Mouse (Mus musculus): Measurements from ENCODE around the gene Arv1. TPM values are rescaled to one million over a fixed set of nuclear protein-coding genes. Genes with fewer than 3 reads are reported as not detected.

Arv1 gene
- polyA plus RNA-seq, 1 experiment from 2014 or later: 19.6 TPM

DNA sequence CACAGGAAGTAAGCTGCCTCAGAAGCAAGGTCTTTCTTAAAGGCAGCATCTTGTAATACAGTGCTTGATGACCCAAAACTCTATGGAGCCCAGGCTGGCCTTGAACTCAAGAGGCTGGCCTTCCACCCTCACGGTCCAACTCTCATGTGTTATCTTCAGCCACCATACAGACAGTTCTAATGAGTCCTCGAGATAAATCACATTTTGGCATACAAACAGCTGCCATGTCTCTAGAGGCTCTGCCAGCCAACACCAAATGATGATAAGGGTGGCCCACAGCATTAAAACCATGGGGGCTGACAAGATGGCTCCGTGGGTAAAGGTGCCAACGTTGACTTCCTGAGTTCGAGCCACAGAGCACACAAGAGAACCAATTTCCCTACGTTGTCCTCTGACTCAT is 8.7 kb upstream of the Arv1 start:
- no peaks in the 10 kb centered on the region for H3K9me3 ChIP-seq (ENCODE audit: control insufficient read depth, low read length)
- no peak overlapping the region for H3K27ac ChIP-seq (ENCODE audit: low read length)
- ATAC-seq (ENCODE audit: low read depth): no peak
- 85% methylated on average over 6 of the region's 6 CpGs for WGBS
- no peaks in the 10 kb centered on the region for H3K27me3 ChIP-seq (ENCODE audit: control insufficient read depth, insufficient read depth, low read depth, low read length)
- H3K4me1 ChIP-seq (replicated peaks; ENCODE audit: control insufficient read depth, insufficient read depth, low read length): no peaks in the 10 kb centered on the region
- H3K4me2 ChIP-seq (ENCODE audit: low read depth, low read length): no peak overlapping the region
- no peak overlapping the region for H3K4me3 ChIP-seq (ENCODE audit: low read length)
- H3K36me3 ChIP-seq (ENCODE audit: control insufficient read depth, insufficient read depth, low read length): peaks cover 28% of the 10 kb centered on the region
- H3K9ac ChIP-seq (ENCODE audit: low read length): no peak overlapping the region

DNA sequence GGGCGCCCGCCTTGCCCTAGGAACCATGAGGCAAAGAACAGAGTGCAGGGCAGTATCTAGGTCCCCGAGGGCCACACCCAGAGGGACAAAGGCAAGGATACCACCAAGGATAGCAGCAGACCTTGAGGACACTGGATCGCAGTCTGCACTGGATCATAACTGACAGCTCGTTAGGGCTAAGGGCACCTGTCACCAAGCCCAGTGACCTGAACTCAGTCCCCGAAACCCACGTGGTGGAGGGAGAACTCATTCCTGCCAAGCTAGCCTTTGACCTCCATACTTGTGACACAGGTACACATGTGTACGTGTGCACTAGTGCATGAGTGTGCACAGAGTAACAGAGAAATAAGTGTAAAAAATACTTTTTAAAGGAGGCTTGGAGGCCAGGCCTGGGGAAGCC is 6.2 kb upstream of the Arv1 start:
- H3K36me3 ChIP-seq (ENCODE audit: control insufficient read depth, insufficient read depth, low read length): peaks cover 16% of the 10 kb centered on the region
- ATAC-seq (ENCODE audit: low read depth): no peak
- no peak overlapping the region for H3K4me2 ChIP-seq (ENCODE audit: low read depth, low read length)
- 80% methylated on average over 8 of the region's 8 CpGs for WGBS
- peaks cover 2% of the 10 kb centered on the region for H3K4me1 ChIP-seq (replicated peaks; ENCODE audit: control insufficient read depth, insufficient read depth, low read length)
- no peak overlapping the region for H3K4me3 ChIP-seq (ENCODE audit: low read length)
- H3K27me3 ChIP-seq (ENCODE audit: control insufficient read depth, insufficient read depth, low read depth, low read length): no peaks in the 10 kb centered on the region
- no peak overlapping the region for H3K27ac ChIP-seq (ENCODE audit: low read length)
- H3K9ac ChIP-seq (ENCODE audit: low read length): no peak overlapping the region
- no peaks in the 10 kb centered on the region for H3K9me3 ChIP-seq (ENCODE audit: control insufficient read depth, low read length)

DNA sequence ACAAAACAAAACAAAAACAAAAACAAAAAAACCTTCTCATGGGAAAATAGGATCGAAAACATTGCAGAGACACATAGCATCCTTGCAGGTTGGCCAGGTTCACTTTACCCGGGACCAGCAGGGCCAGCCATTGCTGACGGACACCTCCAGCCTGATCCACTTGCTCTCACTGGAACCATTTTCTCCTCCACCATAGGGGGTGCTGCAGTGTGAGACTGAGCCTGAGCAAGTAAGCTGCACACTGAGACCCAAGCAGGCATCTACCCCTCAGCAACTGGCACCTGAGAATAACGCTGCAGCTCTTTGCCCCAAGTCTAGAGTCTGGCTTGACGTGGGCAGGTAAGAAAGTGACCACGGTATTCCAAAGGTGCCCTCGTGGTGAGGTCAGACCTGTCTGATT is 1.8 kb upstream of the Arv1 start:
- H3K9ac ChIP-seq (ENCODE audit: low read length): no peak overlapping the region
- no peak overlapping the region for H3K4me2 ChIP-seq (ENCODE audit: low read depth, low read length)
- H3K36me3 ChIP-seq (ENCODE audit: control insufficient read depth, insufficient read depth, low read length): no peaks in the 10 kb centered on the region
- no peak for ATAC-seq (ENCODE audit: low read depth)
- 81% methylated on average over 7 of the region's 7 CpGs for WGBS
- no peaks in the 10 kb centered on the region for H3K9me3 ChIP-seq (ENCODE audit: control insufficient read depth, low read length)
- peaks cover 15% of the 10 kb centered on the region for H3K4me1 ChIP-seq (replicated peaks; ENCODE audit: control insufficient read depth, insufficient read depth, low read length)
- no peak overlapping the region for H3K4me3 ChIP-seq (ENCODE audit: low read length)
- no peak overlapping the region for H3K27ac ChIP-seq (ENCODE audit: low read length)
- no peaks in the 10 kb centered on the region for H3K27me3 ChIP-seq (ENCODE audit: control insufficient read depth, insufficient read depth, low read depth, low read length)

DNA sequence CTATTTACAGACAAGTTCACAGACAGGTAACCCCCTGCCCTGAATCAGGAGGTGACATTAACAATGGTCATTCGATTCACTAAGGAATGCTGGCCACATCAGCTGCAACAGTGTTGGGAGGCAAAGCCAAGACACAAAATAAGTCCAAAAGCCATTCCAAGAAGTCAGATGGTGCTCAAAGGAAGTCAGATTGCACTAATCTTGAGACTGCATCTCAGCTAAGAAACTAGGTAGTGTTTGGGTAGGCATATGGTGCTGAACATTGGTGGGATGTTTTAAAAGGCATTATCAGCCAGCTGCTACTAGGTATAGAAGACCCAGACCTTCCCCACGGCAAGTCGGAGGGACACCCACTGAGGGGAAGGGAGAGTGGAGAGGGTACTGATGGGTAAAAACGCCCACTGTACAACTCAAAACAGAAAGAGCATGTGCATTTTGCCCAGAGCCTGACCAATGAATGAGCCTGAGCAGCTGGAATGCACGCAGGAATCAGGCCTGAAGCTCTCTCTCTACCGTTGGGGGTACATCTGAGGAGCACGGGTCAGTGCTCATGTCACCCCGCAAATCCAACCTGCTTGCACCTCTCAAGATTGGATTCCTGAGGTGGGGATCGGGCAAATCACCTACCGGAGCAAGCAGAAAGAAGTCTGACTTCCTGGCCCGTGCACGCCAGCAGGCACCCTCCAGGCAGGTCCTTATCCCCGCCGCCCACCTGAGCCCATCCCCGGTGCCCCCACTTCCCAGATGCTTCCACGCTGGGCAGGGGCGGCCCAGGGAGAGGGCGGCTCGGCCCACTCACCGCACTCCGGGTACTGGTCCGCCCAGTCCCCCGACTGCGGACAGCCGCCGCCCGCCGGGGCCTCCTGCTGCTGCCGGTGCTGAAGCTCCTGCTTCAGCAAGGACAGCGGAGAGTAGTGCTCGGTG is 739 bp upstream of the Arv1 start:
- Histone ChIP-seq H3K4me2 (ENCODE audit: low read depth, low read length) (peak overlapping the region; percentile 92), H3K27ac (ENCODE audit: low read length) (no peak overlapping the region), H3K4me1 (replicated peaks; ENCODE audit: control insufficient read depth, insufficient read depth, low read length) (peaks cover 15% of the 10 kb centered on the region), H3K9ac (ENCODE audit: low read length) (peak overlapping the region; percentile 80), H3K36me3 (ENCODE audit: control insufficient read depth, insufficient read depth, low read length) (no peaks in the 10 kb centered on the region), H3K4me3 (ENCODE audit: low read length) (peak overlapping the region; percentile 96), H3K9me3 (ENCODE audit: control insufficient read depth, low read length) (no peaks in the 10 kb centered on the region), H3K27me3 (ENCODE audit: control insufficient read depth, insufficient read depth, low read depth, low read length) (no peaks in the 10 kb centered on the region)
- 2% methylated on average over 31 of the region's 31 CpGs for WGBS
- peak; percentile 57 for ATAC-seq (ENCODE audit: low read depth)

GRCm38 (mm10) chr8:124724301-124724700 is 2.4 kb downstream of the Arv1 start:
- Histone ChIP-seq H3K4me1 (replicated peaks; ENCODE audit: control insufficient read depth, insufficient read depth, low read length) (peaks cover 15% of the 10 kb centered on the region), H3K9ac (ENCODE audit: low read length) (no peak overlapping the region), H3K9me3 (ENCODE audit: control insufficient read depth, low read length) (no peaks in the 10 kb centered on the region), H3K4me3 (ENCODE audit: low read length) (no peak overlapping the region), H3K36me3 (ENCODE audit: control insufficient read depth, insufficient read depth, low read length) (peaks cover 16% of the 10 kb centered on the region; the same call in 1 of the 2 replicates), H3K27me3 (ENCODE audit: control insufficient read depth, insufficient read depth, low read depth, low read length) (no peaks in the 10 kb centered on the region), H3K27ac (ENCODE audit: low read length) (no peak overlapping the region), H3K4me2 (ENCODE audit: low read depth, low read length) (no peak overlapping the region)
- WGBS: 93% methylated on average over 7 of the region's 7 CpGs
- ATAC-seq (ENCODE audit: low read depth): no peak

DNA sequence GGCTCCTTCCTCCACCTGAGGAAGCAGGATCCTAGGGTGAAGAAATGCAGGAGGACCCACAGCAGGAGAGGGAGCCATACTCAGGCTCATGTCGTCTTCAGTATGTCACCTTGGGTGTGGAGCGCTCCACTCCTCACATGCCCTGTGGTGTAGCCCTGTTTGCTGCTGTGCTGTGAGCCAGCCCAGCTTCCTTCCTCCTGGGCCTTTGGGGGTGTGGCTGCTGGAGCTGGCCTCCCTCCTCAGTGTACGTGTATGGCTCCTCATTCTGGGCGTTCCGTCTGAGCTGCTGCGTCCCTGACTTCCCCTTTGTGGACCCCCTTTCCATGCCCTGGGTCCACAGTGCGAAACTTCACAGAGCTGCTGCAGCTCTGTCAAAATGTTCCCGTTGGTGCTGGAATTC is 10.9 kb downstream of the Arv1 start:
- H3K9ac ChIP-seq (ENCODE audit: low read length): no peak overlapping the region
- 78% methylated on average over 8 of the region's 8 CpGs for WGBS
- H3K4me3 ChIP-seq (ENCODE audit: low read length): no peak overlapping the region
- no peaks in the 10 kb centered on the region for H3K27me3 ChIP-seq (ENCODE audit: control insufficient read depth, insufficient read depth, low read depth, low read length)
- H3K36me3 ChIP-seq (ENCODE audit: control insufficient read depth, insufficient read depth, low read length): peaks cover 42% of the 10 kb centered on the region
- no peaks in the 10 kb centered on the region for H3K4me1 ChIP-seq (replicated peaks; ENCODE audit: control insufficient read depth, insufficient read depth, low read length)
- H3K4me2 ChIP-seq (ENCODE audit: low read depth, low read length): no peak overlapping the region
- ATAC-seq (ENCODE audit: low read depth): no peak
- no peak overlapping the region for H3K27ac ChIP-seq (ENCODE audit: low read length)
- no peaks in the 10 kb centered on the region for H3K9me3 ChIP-seq (ENCODE audit: control insufficient read depth, low read length)

DNA sequence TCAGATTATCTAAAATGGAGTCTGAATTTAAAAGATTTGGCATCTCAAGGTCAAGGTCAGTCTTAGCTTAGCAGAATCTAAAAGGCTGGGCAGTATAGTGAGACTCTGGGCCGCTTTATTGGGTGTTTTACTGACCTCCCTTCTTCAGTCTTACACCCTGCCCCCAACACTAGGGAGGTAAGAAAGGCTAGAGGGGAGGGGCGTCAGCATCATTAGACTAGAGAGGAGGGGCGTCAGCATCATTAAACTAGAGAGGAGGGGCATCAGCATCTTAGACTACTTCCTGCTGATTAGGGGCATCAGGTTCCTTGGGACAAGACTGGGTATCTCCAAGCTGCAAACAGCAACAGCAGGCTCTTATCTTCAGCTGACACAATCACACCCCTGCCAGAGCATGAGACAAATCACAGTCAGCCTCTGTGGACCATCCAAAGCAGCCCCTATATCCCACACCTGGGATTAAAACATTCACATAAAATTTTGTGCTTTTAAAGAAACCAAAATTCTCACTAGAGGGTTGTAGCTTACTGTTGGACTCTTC is 13.5 kb downstream of the Arv1 start:
- Histone ChIP-seq H3K27me3 (ENCODE audit: control insufficient read depth, insufficient read depth, low read depth, low read length) (no peaks in the 10 kb centered on the region), H3K36me3 (ENCODE audit: control insufficient read depth, insufficient read depth, low read length) (peaks cover 34% of the 10 kb centered on the region), H3K4me3 (ENCODE audit: low read length) (no peak overlapping the region), H3K9ac (ENCODE audit: low read length) (no peak overlapping the region), H3K9me3 (ENCODE audit: control insufficient read depth, low read length) (no peaks in the 10 kb centered on the region), H3K4me2 (ENCODE audit: low read depth, low read length) (no peak overlapping the region), H3K27ac (ENCODE audit: low read length) (no peak overlapping the region), H3K4me1 (replicated peaks; ENCODE audit: control insufficient read depth, insufficient read depth, low read length) (no peaks in the 10 kb centered on the region)
- 71% methylated on average over 3 of the region's 3 CpGs for WGBS
- ATAC-seq (ENCODE audit: low read depth): no peak

GRCm38 (mm10) chr8:124739268-124739667 is 17.3 kb downstream of the Arv1 start:
- Histone ChIP-seq H3K9ac (ENCODE audit: low read length) (no peak overlapping the region), H3K27me3 (ENCODE audit: control insufficient read depth, insufficient read depth, low read depth, low read length) (no peaks in the 10 kb centered on the region), H3K9me3 (ENCODE audit: control insufficient read depth, low read length) (no peaks in the 10 kb centered on the region), H3K4me1 (replicated peaks; ENCODE audit: control insufficient read depth, insufficient read depth, low read length) (no peaks in the 10 kb centered on the region), H3K4me3 (ENCODE audit: low read length) (no peak overlapping the region), H3K27ac (ENCODE audit: low read length) (no peak overlapping the region), H3K4me2 (ENCODE audit: low read depth, low read length) (no peak overlapping the region), H3K36me3 (ENCODE audit: control insufficient read depth, insufficient read depth, low read length) (peaks cover 10% of the 10 kb centered on the region)
- 59% methylated on average over 1 of the region's 1 CpGs for WGBS
- ATAC-seq (ENCODE audit: low read depth): no peak

- Histone ChIP-seq H3K36me3 (ENCODE audit: control insufficient read depth, insufficient read depth, low read length) (no peaks in the 10 kb centered on the region), H3K27me3 (ENCODE audit: control insufficient read depth, insufficient read depth, low read depth, low read length) (peaks cover 14% of the 10 kb centered on the region), H3K4me2 (ENCODE audit: low read depth, low read length) (no peak overlapping the region), H3K9ac (ENCODE audit: low read length) (no peak overlapping the region), H3K27ac (ENCODE audit: low read length) (no peak overlapping the region), H3K4me3 (ENCODE audit: low read length) (no peak overlapping the region), H3K4me1 (replicated peaks; ENCODE audit: control insufficient read depth, insufficient read depth, low read length) (peaks cover 7% of the 10 kb centered on the region), H3K9me3 (ENCODE audit: control insufficient read depth, low read length) (no peaks in the 10 kb centered on the region)
- 46% methylated on average over 13 of the region's 13 CpGs for WGBS
- ATAC-seq (ENCODE audit: low read depth): no peak
Observed at GRCm38 (mm10) chr8:124746661-124747060, 24.7 kb downstream of the Arv1 start.
